Mouse (Mus musculus): Measurements from ENCODE around the gene Aprt.

GRCm38 (mm10) chr8:122538310-122539076 is 38.2 kb downstream of the Aprt start:
- TF ChIP-seq CTCF (IDR thresholded peaks at IDR 0.05; ENCODE audit: insufficient read depth, low read length) (no peak), POLR2A (IDR thresholded peaks at IDR 0.05; ENCODE audit: borderline replicate concordance, extremely low read depth, low read depth, low read length) (no peak)
